Mouse (Mus musculus) spleen, adult 2 months (tissue): ENCODE data around the gene Tm9sf1. TPM values are rescaled to one million over a fixed set of nuclear protein-coding genes. Genes with fewer than 3 reads are reported as not detected.

Experiments used
- DNase-seq, 2 experiments: peaks; one replicate each; pipeline versions ENCODE4 v3.0.0 to v3.0.0-alpha.2; 2012 to 2021; ENCODE audit warnings: low spot score in 2 of 2, low read depth in 1 of 2
- H3K27ac ChIP-seq: fragments of 200-500 bp; 2 replicates; pipeline ENCODE4 v1.5.1; 2012; ENCODE audit warnings: low read length, inconsistent platforms; ENCODE audit not compliant: insufficient read depth
- H3K27me3 ChIP-seq: fragments of 200-500 bp; 2 replicates; pipeline ENCODE4 v1.6.1; 2012; ENCODE audit warnings: mild to moderate bottlenecking, moderate library complexity, low read length, inconsistent platforms; ENCODE audit not compliant: control insufficient read depth, insufficient read depth
- H3K36me3 ChIP-seq: fragments of 200-500 bp; 2 replicates; pipeline ENCODE4 v1.6.1; 2012; ENCODE audit warnings: mild to moderate bottlenecking, low read length, inconsistent platforms; ENCODE audit not compliant: control insufficient read depth, insufficient read depth
- H3K4me1 ChIP-seq: fragments of 200-500 bp; 2 replicates; pipeline ENCODE4 v1.6.1; 2011; ENCODE audit warnings: inconsistent platforms; ENCODE audit not compliant: control insufficient read depth, insufficient read depth, insufficient read length
- H3K4me3 ChIP-seq: fragments of 200-500 bp; 2 replicates; pipeline ENCODE4 v1.5.1; 2011; ENCODE audit warnings: mild to moderate bottlenecking, inconsistent platforms; ENCODE audit not compliant: insufficient read depth, insufficient read length; ENCODE audit errors: extremely low read depth
- CTCF ChIP-seq: fragments of 200-500 bp; IDR thresholded peaks from 2 replicates; pipeline ENCODE4 v1.5.1; 2011; ENCODE audit warnings: mild to moderate bottlenecking, inconsistent platforms; ENCODE audit not compliant: insufficient read depth, insufficient read length, insufficient replicate concordance; ENCODE audit errors: extremely low read depth
- POLR2A ChIP-seq: fragments of 200-500 bp; IDR thresholded peaks from 2 replicates; pipeline ENCODE4 v1.6.1; 2011; ENCODE audit warnings: low read depth, low read length, inconsistent platforms
- WGBS: fragments of 180-500 bp; shearing (Covaris S2); methylation state at CpG from one replicate; pipeline ENCODE4 v1.1.7; 2018; 5-methylcytosine and 5-hydroxymethylcytosine counted together
- polyA plus RNA-seq: library from polyadenylated mRNA; depleted of rRNA; stranded (reverse); fragments of >200 nt; gene quantifications from 2 replicates; pipeline ENCODE4 v1.2.3, GENCODE M21; 2012

Tm9sf1 gene
- polyA plus RNA-seq, 1 experiment: 44.6 TPM

DNA sequence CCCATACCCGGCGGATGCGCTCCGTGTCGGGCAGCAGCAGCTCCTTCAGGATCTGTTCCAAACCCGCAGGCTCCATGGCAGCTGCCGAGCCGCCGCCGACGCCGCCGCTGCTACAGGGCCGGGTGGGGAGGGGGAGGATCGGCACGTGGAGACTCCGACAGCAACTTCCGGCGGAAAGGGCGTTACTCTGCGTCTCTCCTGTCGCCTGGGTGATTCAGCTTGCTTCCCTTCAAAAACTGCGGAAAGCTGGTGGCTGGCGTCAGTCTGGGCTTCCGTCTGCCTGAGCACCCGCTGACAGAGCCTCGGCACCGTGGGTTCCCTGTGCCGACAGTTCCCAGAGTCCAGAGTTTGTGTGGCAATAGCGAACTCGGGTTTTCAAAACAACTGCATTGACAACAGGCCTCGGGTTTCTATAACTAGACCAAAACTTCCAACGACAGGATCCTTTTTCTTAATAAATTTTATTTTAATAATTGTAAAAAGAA, 8.0 kb downstream of the Tm9sf1 start, which contains the start of gene Ipo4:
Gene Ipo4 (minus strand): TSS at position 435 of the 485 bp plus-strand sequence.
- TF ChIP-seq CTCF (no peak), POLR2A (no peak; the same call in 1 of the 2 replicates)
- H3K27me3 ChIP-seq: no peaks in the 10 kb centered on the region
- H3K36me3 ChIP-seq: peaks cover 13% of the 10 kb centered on the region
- 1% methylated on average over 30 of the region's 33 CpGs for WGBS
- DNase-seq: peak; percentile 66 to 81
- H3K27ac ChIP-seq: peak within 1 kb of the TSS; percentile 30; the same call in 1 of the 2 replicates
- H3K4me3 ChIP-seq: peak within 1 kb of the TSS; percentile 67
- peaks cover 6% of the 10 kb centered on the region for H3K4me1 ChIP-seq

- H3K4me1 ChIP-seq: peaks cover 6% of the 10 kb centered on the region
- no peak for DNase-seq
- TF ChIP-seq POLR2A: no peak
- TF ChIP-seq CTCF: no peak
- peaks cover 13% of the 10 kb centered on the region for H3K36me3 ChIP-seq
- H3K27me3 ChIP-seq: no peaks in the 10 kb centered on the region
- 6% methylated on average over 23 of the region's 23 CpGs for WGBS
- peak overlapping the region; percentile 30; the same call in 1 of the 2 replicates for H3K27ac ChIP-seq
- peak overlapping the region; percentile 67 for H3K4me3 ChIP-seq
Measured at GRCm38 (mm10) chr14:55634874-55635522, 8.6 kb downstream of the Tm9sf1 start.

- WGBS: 33% methylated on average over 5 of the region's 5 CpGs
- H3K4me3 ChIP-seq: no peak overlapping the region
- no peaks in the 10 kb centered on the region for H3K27me3 ChIP-seq
- H3K36me3 ChIP-seq: peaks cover 26% of the 10 kb centered on the region
- H3K4me1 ChIP-seq: no peaks in the 10 kb centered on the region
- peak in 1 of 2 experiments; percentile 68 for DNase-seq
- no peak for TF ChIP-seq POLR2A
- TF ChIP-seq CTCF: peak; percentile 90; the same call in 1 of the 2 replicates
- no peak overlapping the region for H3K27ac ChIP-seq
Measured at GRCm38 (mm10) chr14:55629312-55629711, 14.3 kb downstream of the Tm9sf1 start.

DNA sequence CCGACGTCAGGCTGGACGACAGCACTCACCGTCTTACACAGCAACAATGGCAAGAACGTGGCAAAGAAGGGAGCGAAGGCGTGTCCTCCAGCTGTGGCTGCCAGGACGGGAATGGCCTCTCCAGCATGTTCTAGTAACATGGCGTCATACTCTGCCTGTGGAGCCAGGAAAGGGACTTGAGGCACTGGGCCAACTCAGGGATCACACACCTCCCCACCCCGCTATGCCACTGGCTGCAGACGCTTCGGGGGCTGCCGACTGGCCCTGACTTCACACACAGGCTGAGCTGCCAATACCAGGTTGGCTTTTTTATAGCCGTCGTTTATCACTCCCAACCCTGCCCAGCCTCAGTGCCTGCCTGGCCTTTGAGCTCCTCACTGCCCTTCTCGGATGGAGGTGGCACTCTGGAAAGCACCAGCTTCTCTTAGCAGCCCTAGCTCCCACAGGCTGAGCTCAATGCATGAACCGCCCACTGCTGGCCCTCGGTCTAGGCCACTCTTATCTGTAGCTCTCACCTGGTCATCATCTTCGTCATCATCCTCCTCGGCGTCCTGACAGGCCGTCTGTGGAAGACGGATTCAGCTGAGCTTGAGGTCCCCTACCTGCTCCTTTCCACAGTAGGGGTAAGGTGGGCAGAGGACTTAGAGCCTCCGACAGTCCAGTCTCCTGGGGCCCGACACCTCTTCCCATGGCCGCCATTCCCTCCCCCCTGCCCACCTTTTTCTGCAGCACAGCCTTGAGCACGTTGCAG, 15.4 kb downstream of the Tm9sf1 start:
- Histone ChIP-seq H3K4me1 (no peaks in the 10 kb centered on the region), H3K4me3 (no peak overlapping the region), H3K36me3 (peaks cover 26% of the 10 kb centered on the region), H3K27me3 (no peaks in the 10 kb centered on the region), H3K27ac (no peak overlapping the region)
- no peak for TF ChIP-seq CTCF
- TF ChIP-seq POLR2A: no peak
- DNase-seq: no peak
- 91% methylated on average over 27 of the region's 27 CpGs for WGBS

GRCm38 (mm10) chr14:55618486-55619195, 25.0 kb downstream of the Tm9sf1 start:
- no peak overlapping the region for H3K27ac ChIP-seq
- 21% methylated on average over 22 of the region's 22 CpGs for WGBS

DNA sequence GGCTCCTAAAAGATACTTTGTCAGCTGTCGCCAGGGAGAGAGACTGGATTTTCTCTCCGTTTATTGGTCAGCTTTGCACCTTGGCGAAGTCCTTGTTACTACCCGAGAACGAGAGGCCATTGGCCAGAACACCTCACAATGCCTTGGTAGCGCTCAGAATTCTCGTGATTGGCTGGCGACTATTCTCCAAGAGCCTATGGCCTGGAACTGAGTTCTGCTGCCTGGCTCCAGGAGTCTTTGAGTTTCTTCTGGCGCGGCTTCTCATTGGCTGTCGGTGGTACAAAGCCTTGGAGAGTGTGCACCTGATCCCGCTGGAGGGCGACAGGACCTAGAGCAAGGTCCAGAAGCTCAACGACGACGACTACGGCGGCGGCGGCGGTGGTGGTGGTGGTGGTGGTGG, 25.8 kb downstream of the Tm9sf1 start, which contains the start of gene Rec8:
Gene Rec8 (plus strand): TSS at position 216 of the 400 bp plus-strand sequence.
- Histone ChIP-seq H3K36me3 (no peaks in the 10 kb centered on the region), H3K4me3 (no peak within 1 kb of the TSS), H3K4me1 (no peaks in the 10 kb centered on the region), H3K27me3 (no peaks in the 10 kb centered on the region), H3K27ac (no peak within 1 kb of the TSS)
- DNase-seq: no peak
- TF ChIP-seq POLR2A: no peak
- no peak for TF ChIP-seq CTCF
- 35% methylated on average over 14 of the region's 21 CpGs for WGBS

More at GRCm38 (mm10) chr14:55618486-55619195, 25.0 kb downstream of the Tm9sf1 start:
- Histone ChIP-seq H3K4me1 (no peaks in the 10 kb centered on the region), H3K27me3 (no peaks in the 10 kb centered on the region), H3K36me3 (no peaks in the 10 kb centered on the region), H3K4me3 (no peak overlapping the region)
- no peak for DNase-seq
- TF ChIP-seq POLR2A (no peak), CTCF (no peak)

DNA sequence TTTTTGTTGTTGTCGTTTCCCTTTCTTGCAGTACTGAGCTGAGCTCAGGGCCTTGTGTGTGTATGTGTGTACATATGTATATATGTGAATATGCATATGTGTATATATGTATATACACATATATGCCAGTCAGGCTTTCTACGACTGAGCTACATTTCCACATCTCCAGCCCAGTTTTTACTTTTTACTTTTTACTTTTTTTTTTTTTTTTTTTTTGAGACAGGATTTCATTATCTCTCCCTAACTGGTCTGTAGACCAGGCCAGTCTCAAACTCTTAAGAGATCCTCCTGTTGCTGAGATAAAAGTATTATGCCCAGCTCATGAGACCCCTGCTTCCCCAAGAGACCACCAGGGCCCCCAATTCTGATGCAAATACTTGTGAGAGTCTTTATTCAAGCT, 26.8 kb downstream of the Tm9sf1 start:
- H3K27me3 ChIP-seq: no peaks in the 10 kb centered on the region
- no peaks in the 10 kb centered on the region for H3K36me3 ChIP-seq
- no peak overlapping the region for H3K27ac ChIP-seq
- no peak overlapping the region for H3K4me3 ChIP-seq
- H3K4me1 ChIP-seq: no peaks in the 10 kb centered on the region
- no peak for TF ChIP-seq CTCF
- no peak for TF ChIP-seq POLR2A
- no peak for DNase-seq
- 78% methylated on average over 2 of the region's 2 CpGs for WGBS
